9 mouse cellular contexts compared by ENCODE assay signal in the genomic region with DNA sequence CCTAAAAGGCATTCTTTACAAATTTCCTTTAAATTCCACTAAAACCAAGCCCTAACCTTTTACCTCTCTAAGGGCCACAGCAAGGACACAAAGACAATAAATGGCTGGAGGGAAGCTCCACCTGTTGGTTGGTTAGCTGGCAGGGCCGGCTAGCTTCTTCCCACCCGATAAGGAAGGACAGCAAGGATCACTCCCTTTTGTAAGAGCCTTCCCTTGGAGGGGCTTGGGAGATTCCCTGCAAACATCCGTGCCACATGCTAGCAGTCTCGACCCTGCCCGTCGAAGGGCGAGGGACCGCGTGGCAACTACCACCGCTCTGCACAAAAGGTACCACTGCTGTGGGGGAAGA. TPM values are rescaled to one million over a fixed set of nuclear protein-coding genes. Genes with fewer than 3 reads are reported as not detected.
DNase-seq lines count a peak whose midpoint lies in the region; ATAC-seq lines count a peak whose summit lies in the region.
"Had no signal": no experiment of that assay in that cellular context is flagged by ENCODE, and none has a peak within 500 bp of the region (broad histone marks: within the 10 kb centered on the region; RNA-seq: fewer than 3 reads in every experiment).

No protein-coding gene starts in this region.

- peak overlapping the region; percentile 99 for H3K27ac ChIP-seq in heart, embryonic 11.5 days (ENCODE audit: low read depth, low read length)
- H3K27ac ChIP-seq in heart, embryonic 16.5 days (ENCODE audit: low read length): peak overlapping the region; percentile 95
- H3K27ac ChIP-seq in liver, embryonic 16.5 days (ENCODE audit: low read length): no peak overlapping the region

- peak overlapping the region; percentile 95 for H3K9ac ChIP-seq in heart, embryonic 11.5 days (ENCODE audit: low read depth, low read length)
- peak overlapping the region; percentile 94 for H3K9ac ChIP-seq in heart, embryonic 16.5 days (ENCODE audit: low read length)
- peak overlapping the region; percentile 60; the same call in 1 of the 2 replicates for H3K9ac ChIP-seq in liver, embryonic 16.5 days (ENCODE audit: low read depth, low read length)

- no peaks in the 10 kb centered on the region for H3K9me3 ChIP-seq in heart, embryonic 11.5 days (replicated peaks; ENCODE audit: control insufficient read depth, low read length)
- no peaks in the 10 kb centered on the region for H3K9me3 ChIP-seq in heart, embryonic 16.5 days (replicated peaks; ENCODE audit: control insufficient read depth, low read length)
- no peaks in the 10 kb centered on the region for H3K9me3 ChIP-seq in liver, embryonic 16.5 days (replicated peaks; ENCODE audit: control insufficient read depth, low read length)

- no peak for ATAC-seq in heart, embryonic 11.5 days (replicated peaks; ENCODE audit: insufficient number of reproducible peaks, low FRiP score, low TSS enrichment)
- no peak; the same call in 1 of the 2 replicates for ATAC-seq in heart, embryonic 16.5 days (replicated peaks; ENCODE audit: extremely low read depth, insufficient read depth, low FRiP score)
- no peak for ATAC-seq in liver, embryonic 16.5 days (ENCODE audit: low read depth)

- H3K36me3 ChIP-seq in heart, embryonic 11.5 days (ENCODE audit: control insufficient read depth, insufficient read depth, low read length): peaks cover 11% of the 10 kb centered on the region
- H3K36me3 ChIP-seq in heart, embryonic 16.5 days (ENCODE audit: control insufficient read depth, insufficient read depth): peaks cover 13% of the 10 kb centered on the region
- H3K36me3 ChIP-seq in liver, embryonic 16.5 days (ENCODE audit: control insufficient read depth, insufficient read depth): no peaks in the 10 kb centered on the region
- H3K36me3 ChIP-seq: G1E had no signal

- 1% methylated on average over 10 of the region's 10 CpGs for WGBS in heart, embryonic 11.5 days (ENCODE audit: insufficient replicate concordance)
- 2% methylated on average over 10 of the region's 10 CpGs for WGBS in heart, embryonic 16.5 days
- 1% methylated on average over 10 of the region's 10 CpGs for WGBS in liver, embryonic 16.5 days (ENCODE audit: insufficient replicate concordance)

- DNase-seq in heart, postnatal 36 days: no peak
- DNase-seq in ES-CJ7 (ENCODE audit: low read depth, low spot score): peak; percentile 60
- no peak for DNase-seq in thymus, postnatal 10 days (ENCODE audit: low spot score in 2 of 2)
- no peak for DNase-seq in frontal cortex, postnatal 10 days (ENCODE audit: low spot score in 2 of 2)
- DNase-seq in right cerebral cortex, adult 2 months (ENCODE audit: low spot score in 2 of 2): no peak

- no peaks in the 10 kb centered on the region for H3K27me3 ChIP-seq in heart, embryonic 11.5 days (ENCODE audit: control insufficient read depth, insufficient read depth, low read length)
- no peaks in the 10 kb centered on the region for H3K27me3 ChIP-seq in heart, embryonic 16.5 days (ENCODE audit: control insufficient read depth, insufficient read depth, low read length)
- H3K27me3 ChIP-seq in liver, embryonic 16.5 days (ENCODE audit: control insufficient read depth, insufficient read depth, low read depth, low read length): peaks cover 37% of the 10 kb centered on the region

- H3K4me3 ChIP-seq in heart, embryonic 11.5 days (ENCODE audit: low read depth, low read length): peak overlapping the region; percentile 91
- H3K4me3 ChIP-seq in heart, embryonic 16.5 days (ENCODE audit: low read length): peak overlapping the region; percentile 83
- peak overlapping the region; percentile 65 for H3K4me3 ChIP-seq in liver, embryonic 16.5 days (ENCODE audit: low read depth, low read length)

- intact Hi-C loops in heart, postnatal 36 days (cut with DNase I): loop anchor here (2.0 kb wide), 2 partner anchors 59 to 261 kb away; no protein-coding TSS in a partner anchor

- peaks cover 18% of the 10 kb centered on the region for H3K4me1 ChIP-seq in heart, embryonic 11.5 days (ENCODE audit: control insufficient read depth, insufficient read depth, low read length)
- peaks cover 15% of the 10 kb centered on the region for H3K4me1 ChIP-seq in heart, embryonic 16.5 days (ENCODE audit: control insufficient read depth, insufficient read depth, low read length)
- H3K4me1 ChIP-seq in liver, embryonic 16.5 days (ENCODE audit: control insufficient read depth, low read depth, low read length): no peaks in the 10 kb centered on the region; the same call in 1 of the 2 replicates

- peak overlapping the region; percentile 90 for H3K4me2 ChIP-seq in heart, embryonic 11.5 days
- peak overlapping the region; percentile 97 for H3K4me2 ChIP-seq in heart, embryonic 16.5 days (ENCODE audit: low read depth, low read length)
- peak overlapping the region; percentile 80 for H3K4me2 ChIP-seq in liver, embryonic 16.5 days (ENCODE audit: low read depth, low read length)

RNA-seq across cellular contexts. Expression of gene Tsc22d1, which starts 1.0 kb away (rescaled TPM):
- 444 and 455 TPM in 2 replicates for polyA plus RNA-seq in heart, embryonic 11.5 days (2014; fragmentation: Nextera tagmentation; extraction: Ambion mirVana)
- total RNA-seq in heart, postnatal 36 days (2021): 100 to 1,000 TPM; 385 to 457 TPM
- polyA plus RNA-seq in heart, embryonic 16.5 days (2015; fragmentation: Nextera tagmentation; extraction: Ambion mirVana): 347 and 367 TPM in 2 replicates
- polyA plus RNA-seq in liver, embryonic 16.5 days (2015; fragmentation: Nextera tagmentation; extraction: Ambion mirVana): 114 and 122 TPM in 2 replicates
